Mouse (Mus musculus) regulatory T cell (primary cell): ENCODE data around the gene Nlrp4f.

ENCODE experiments used
- in situ Hi-C: fragments of 300-600 bp; cut with MboI, MseI; formaldehyde crosslinking; loops from one replicate; pipeline ENCODE4 v1.15.1; 2025; ENCODE audit warnings: high pct_unique_total_duplicates

Nlrp4f gene

GRCm38 (mm10) chr13:65205877-65206276 lies at the start of gene Nlrp4f:
Gene Nlrp4f, minus strand, starts transcription at chr13:65205977.
- in situ Hi-C loops, result no loop called here

- in situ Hi-C loops, result loop anchor here (10.0 kb wide), 1 partner anchor 128 kb away; the partner anchor contains the start of gene Mfsd14b
Measured at GRCm38 (mm10) chr13:65243273-65243672, 37.5 kb upstream of the Nlrp4f start.

- in situ Hi-C loops, result loop anchor here (10.0 kb wide), 1 partner anchor 128 kb away; the partner anchor contains the start of gene Mfsd14b
Measured at GRCm38 (mm10) chr13:65242319-65242787, 36.6 kb upstream of the Nlrp4f start.

GRCm38 (mm10) chr13:65241627-65242318 lies 36.0 kb upstream of the Nlrp4f start:
- in situ Hi-C loops, result loop anchor here (10.0 kb wide), 1 partner anchor 127 kb away; the partner anchor contains the start of gene Mfsd14b

- in situ Hi-C loops, result loop anchor here (10.0 kb wide), 1 partner anchor 126 kb away; the partner anchor contains the start of gene Mfsd14b
Measured at GRCm38 (mm10) chr13:65241099-65241626, 35.4 kb upstream of the Nlrp4f start.

- in situ Hi-C loops, result loop anchor here (10.0 kb wide), 1 partner anchor 126 kb away; the partner anchor contains the start of gene Mfsd14b
Measured at GRCm38 (mm10) chr13:65240509-65241098, 34.8 kb upstream of the Nlrp4f start.

GRCm38 (mm10) chr13:65237211-65237610 lies 31.4 kb upstream of the Nlrp4f start:
- in situ Hi-C loops, result no loop called here

- in situ Hi-C loops, result no loop called here
Measured at GRCm38 (mm10) chr13:65226657-65227056, 20.9 kb upstream of the Nlrp4f start.

GRCm38 (mm10) chr13:65225945-65226344 lies 20.2 kb upstream of the Nlrp4f start:
- in situ Hi-C loops, result no loop called here

- in situ Hi-C loops, result no loop called here
Measured at GRCm38 (mm10) chr13:65200667-65201066, 5.1 kb downstream of the Nlrp4f start.

- in situ Hi-C loops, result no loop called here
Measured at GRCm38 (mm10) chr13:65176472-65177091, 29.2 kb downstream of the Nlrp4f start.

GRCm38 (mm10) chr13:65175734-65176471 lies 29.9 kb downstream of the Nlrp4f start:
- in situ Hi-C loops, result no loop called here

- in situ Hi-C loops, result no loop called here
Measured at GRCm38 (mm10) chr13:65174102-65174501, 31.7 kb downstream of the Nlrp4f start.

GRCm38 (mm10) chr13:65149940-65150339 lies 55.8 kb downstream of the Nlrp4f start, which contains the start of gene Olfr466:
Gene Olfr466, plus strand, starts transcription at chr13:65150240.
- in situ Hi-C loops, result no loop called here

- in situ Hi-C loops, result no loop called here
Measured at GRCm38 (mm10) chr13:65137789-65138188, 68.0 kb downstream of the Nlrp4f start, which contains the start of gene Olfr465-ps1. Gene Olfr465-ps1, plus strand, starts transcription at chr13:65138089.
